Mouse (Mus musculus): Measurements from ENCODE around the gene Egln1. TPM values are rescaled to one million over a fixed set of nuclear protein-coding genes. Genes with fewer than 3 reads are reported as not detected.

Egln1 gene
- polyA plus RNA-seq, 1 experiment from 2014 or later = 18.4 TPM

DNA sequence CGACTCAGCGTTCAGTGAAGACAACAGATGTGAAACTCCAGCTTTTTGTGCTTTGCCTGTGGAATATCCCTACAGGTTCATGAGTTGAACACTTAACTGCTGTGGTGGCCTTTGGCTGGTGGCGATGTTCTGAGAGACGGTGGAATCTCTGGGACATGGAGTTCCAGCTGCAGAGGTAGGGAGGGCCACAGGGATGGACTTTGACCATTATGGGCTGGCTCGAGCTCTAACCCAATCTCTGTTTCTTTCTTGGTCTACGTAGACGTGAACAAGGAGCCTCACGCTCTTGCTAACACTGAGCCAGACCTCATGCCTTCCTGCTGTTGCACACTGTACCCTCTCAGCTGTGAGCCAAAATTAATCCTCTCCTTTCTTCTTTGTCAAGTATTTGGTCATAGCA, 15.8 kb upstream of the Egln1 start:
- Histone ChIP-seq H3K4me1 (replicated peaks) (peaks cover 11% of the 10 kb centered on the region), H3K4me2 (no peak overlapping the region), H3K9me3 (replicated peaks) (no peaks in the 10 kb centered on the region), H3K36me3 (no peaks in the 10 kb centered on the region), H3K27ac (no peak overlapping the region), H3K27me3 (no peaks in the 10 kb centered on the region), H3K9ac (no peak overlapping the region), H3K4me3 (no peak overlapping the region)
- WGBS = 90% methylated on average over 8 of the region's 8 CpGs
- no peak for ATAC-seq (replicated peaks; ENCODE audit: insufficient number of reproducible peaks, insufficient read depth, low FRiP score, low read depth)

DNA sequence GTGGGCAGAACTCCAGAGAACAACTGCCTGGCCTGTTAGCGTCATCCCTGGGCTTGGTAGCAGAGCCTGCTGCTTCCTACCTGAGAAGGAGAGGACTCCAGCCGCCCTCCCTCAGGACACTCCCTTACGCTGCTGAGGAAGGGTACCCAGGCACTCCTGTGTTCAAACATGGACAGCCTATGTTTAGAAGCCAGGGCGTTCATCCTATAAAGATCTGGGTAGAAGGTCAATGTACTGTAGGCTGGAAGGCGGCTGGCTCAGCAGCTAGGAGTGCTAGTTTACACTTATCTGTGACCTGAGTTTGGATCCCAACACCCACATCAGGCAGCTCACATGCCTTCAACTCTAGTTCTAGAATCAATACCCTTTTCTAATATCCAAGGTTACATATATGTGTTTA, 14.1 kb upstream of the Egln1 start:
- no peak overlapping the region for H3K4me2 ChIP-seq
- H3K4me3 ChIP-seq = no peak overlapping the region
- no peak overlapping the region for H3K9ac ChIP-seq
- no peak for ATAC-seq (replicated peaks; ENCODE audit: insufficient number of reproducible peaks, insufficient read depth, low FRiP score, low read depth)
- H3K9me3 ChIP-seq (replicated peaks) = no peaks in the 10 kb centered on the region
- 88% methylated on average over 5 of the region's 5 CpGs for WGBS
- H3K27me3 ChIP-seq = no peaks in the 10 kb centered on the region
- no peaks in the 10 kb centered on the region for H3K36me3 ChIP-seq
- peaks cover 26% of the 10 kb centered on the region for H3K4me1 ChIP-seq (replicated peaks)
- H3K27ac ChIP-seq = no peak overlapping the region

DNA sequence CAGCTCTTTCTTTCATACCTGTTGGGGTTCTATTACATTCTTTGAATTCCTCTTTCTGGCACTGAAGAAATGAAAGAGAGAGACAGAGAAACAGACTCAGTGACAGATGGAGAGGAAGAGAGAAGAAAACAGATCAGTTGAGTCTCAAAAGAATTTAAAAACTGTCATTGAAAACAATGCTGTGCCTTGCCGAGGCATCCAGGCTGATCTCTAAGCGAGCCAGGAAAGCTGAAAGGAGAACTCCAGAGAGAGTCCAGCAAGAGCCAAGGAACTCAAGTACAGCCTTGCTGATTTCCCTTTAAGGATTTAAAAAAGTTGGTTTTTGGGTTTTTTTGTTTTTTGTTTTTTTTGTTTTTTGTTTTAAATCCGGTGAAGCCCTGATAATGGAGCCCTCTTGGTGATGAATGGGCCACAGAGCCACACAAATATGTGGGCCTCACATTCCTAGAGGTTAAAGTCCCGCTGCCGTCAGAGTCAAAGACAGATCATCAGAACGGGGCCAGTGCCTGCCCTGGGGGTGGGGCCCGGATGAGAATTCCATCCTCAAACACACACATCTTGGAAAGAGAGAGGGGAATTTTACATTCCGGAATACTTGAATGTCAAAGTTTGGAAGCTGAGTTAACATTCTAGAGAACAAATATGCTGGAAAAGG, 11.2 kb upstream of the Egln1 start:
- no peak for ATAC-seq (replicated peaks; ENCODE audit: insufficient number of reproducible peaks, insufficient read depth, low FRiP score, low read depth)
- Histone ChIP-seq H3K4me1 (replicated peaks) (peaks cover 28% of the 10 kb centered on the region), H3K27ac (peak overlapping the region; percentile 48), H3K36me3 (no peaks in the 10 kb centered on the region), H3K27me3 (no peaks in the 10 kb centered on the region), H3K9ac (no peak overlapping the region), H3K9me3 (replicated peaks) (no peaks in the 10 kb centered on the region), H3K4me2 (no peak overlapping the region), H3K4me3 (no peak overlapping the region)
- WGBS = 19% methylated on average over 8 of the region's 8 CpGs

DNA sequence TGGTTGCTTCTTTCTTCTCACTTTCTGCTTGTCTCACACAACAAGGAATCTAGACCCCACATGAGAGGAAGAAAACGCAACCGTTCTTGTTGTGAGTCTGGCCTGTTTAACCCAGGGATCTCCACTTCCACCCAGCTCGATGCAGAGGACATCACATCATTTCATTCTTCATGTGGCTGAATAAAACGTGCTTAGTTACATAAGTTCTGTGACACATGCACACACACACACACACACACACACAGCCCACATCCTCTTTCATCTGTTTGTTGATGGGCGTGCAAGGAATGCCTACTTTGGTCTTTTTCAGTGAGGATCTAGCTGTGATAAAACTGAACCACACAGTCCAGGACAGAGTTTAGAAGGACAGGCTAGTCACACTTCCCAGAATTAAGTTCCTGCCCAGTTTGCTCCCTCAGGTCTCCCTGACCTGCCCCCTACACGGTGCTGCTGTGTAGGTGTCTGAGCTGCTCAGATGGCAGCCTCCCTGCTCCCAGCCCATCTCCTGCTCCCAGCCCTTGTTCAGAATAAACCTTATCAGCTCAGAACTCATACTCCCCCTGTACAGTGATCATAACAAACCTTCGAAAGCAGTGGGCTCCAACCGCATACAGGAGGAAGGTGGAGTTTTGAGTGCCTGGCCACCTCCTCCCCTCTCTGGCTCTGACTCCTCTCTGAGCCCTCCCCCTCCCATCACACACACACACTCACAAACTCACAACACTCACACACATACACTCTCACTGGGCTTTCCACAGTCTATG, 10.5 kb upstream of the Egln1 start:
- 0 out of 2 replicates have a peak overlapping the region, but pooled peaks have one; percentile 4 for H3K4me2 ChIP-seq
- H3K27ac ChIP-seq = peak overlapping the region; percentile 48
- 0 out of 2 replicates have a peak, but pooled peaks have one; percentile 22 for ATAC-seq (replicated peaks; ENCODE audit: insufficient number of reproducible peaks, insufficient read depth, low FRiP score, low read depth)
- WGBS = 45% methylated on average over 8 of the region's 8 CpGs
- H3K36me3 ChIP-seq = no peaks in the 10 kb centered on the region
- H3K9ac ChIP-seq = no peak overlapping the region
- H3K4me1 ChIP-seq (replicated peaks) = peaks cover 28% of the 10 kb centered on the region
- H3K4me3 ChIP-seq = no peak overlapping the region
- H3K9me3 ChIP-seq (replicated peaks) = no peaks in the 10 kb centered on the region
- no peaks in the 10 kb centered on the region for H3K27me3 ChIP-seq

DNA sequence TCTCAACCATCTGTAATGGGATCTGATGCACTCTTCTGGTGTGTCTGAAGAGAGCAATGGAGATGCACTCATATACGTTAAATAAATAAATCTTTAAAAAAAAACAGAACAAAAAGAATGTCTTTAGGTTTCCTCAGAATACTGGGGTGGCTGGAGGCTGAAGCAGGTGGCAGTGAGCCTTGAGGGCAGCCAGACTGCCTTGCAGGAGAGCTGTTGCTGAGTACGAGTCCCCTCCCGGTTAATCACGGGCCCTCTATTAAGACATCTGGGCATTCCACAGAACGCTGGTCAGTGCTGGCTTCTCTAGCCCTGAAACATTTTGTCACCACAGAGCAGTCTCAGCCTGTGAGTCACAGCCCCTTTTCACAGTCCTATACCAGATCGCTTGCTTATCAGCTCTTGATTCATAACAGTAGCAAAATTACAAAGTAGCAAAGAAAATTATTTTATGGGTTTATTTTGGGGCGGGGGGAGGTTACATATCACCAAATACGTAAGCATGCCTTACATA, 5.5 kb upstream of the Egln1 start:
- 51% methylated on average over 8 of the region's 8 CpGs for WGBS

DNA sequence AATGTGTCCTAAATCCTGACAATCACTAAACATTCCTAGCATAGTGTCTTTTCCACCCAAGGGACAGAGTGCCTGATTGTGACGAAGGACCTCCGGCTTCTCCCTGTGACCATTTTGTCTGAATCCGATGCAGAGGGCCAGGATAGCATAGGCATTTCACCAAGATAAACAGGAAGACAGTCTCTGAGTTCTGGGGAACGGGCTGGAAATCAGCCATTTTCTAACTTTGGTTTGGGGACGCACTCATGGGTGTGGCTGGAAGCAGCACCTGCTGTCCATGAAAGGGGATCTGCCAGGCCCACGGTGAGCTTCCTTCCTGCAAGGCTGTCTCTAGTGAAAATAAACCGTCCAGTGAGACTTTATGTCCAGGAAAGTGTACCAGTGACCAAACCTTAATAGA, 4.1 kb upstream of the Egln1 start:
- Histone ChIP-seq H3K27me3 (no peaks in the 10 kb centered on the region), H3K27ac (0 out of 2 replicates have a peak overlapping the region, but pooled peaks have one; percentile 7), H3K4me3 (no peak overlapping the region), H3K9me3 (replicated peaks) (no peaks in the 10 kb centered on the region), H3K36me3 (no peaks in the 10 kb centered on the region), H3K4me1 (replicated peaks) (peaks cover 12% of the 10 kb centered on the region), H3K4me2 (no peak overlapping the region), H3K9ac (no peak overlapping the region)
- ATAC-seq (replicated peaks; ENCODE audit: insufficient number of reproducible peaks, insufficient read depth, low FRiP score, low read depth) = no peak
- WGBS = 61% methylated on average over 7 of the region's 7 CpGs

More for the DNA sequence above, 5.5 kb upstream of the Egln1 start:
- Histone ChIP-seq H3K9me3 (replicated peaks) (no peaks in the 10 kb centered on the region), H3K36me3 (no peaks in the 10 kb centered on the region), H3K27ac (no peak overlapping the region), H3K4me2 (no peak overlapping the region), H3K4me3 (no peak overlapping the region), H3K4me1 (replicated peaks) (peaks cover 24% of the 10 kb centered on the region), H3K27me3 (no peaks in the 10 kb centered on the region), H3K9ac (no peak overlapping the region)
- ATAC-seq (replicated peaks; ENCODE audit: insufficient number of reproducible peaks, insufficient read depth, low FRiP score, low read depth) = no peak

DNA sequence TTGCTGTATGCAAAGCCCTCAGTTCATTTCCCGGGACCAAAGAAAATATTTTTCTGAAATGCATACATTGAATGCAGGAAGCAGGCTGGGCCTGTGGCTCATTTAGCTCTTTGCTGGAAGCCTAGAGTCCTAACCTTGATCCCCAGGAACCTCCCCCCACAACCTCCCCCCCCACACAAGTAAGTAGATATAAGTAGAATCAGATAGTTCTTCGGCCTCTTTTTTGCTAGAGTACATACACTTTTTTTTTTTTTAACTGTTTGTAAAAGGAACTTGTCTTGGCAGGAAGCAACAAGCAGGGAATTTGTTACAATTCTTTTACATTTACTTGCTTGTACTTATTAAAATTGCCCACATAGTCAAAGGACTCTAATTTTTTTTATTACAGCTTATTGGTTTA, 1.7 kb upstream of the Egln1 start:
- peak overlapping the region; percentile 98; the same call in 1 of the 2 replicates for H3K27ac ChIP-seq
- 54% methylated on average over 2 of the region's 2 CpGs for WGBS
- no peak overlapping the region for H3K9ac ChIP-seq
- H3K4me3 ChIP-seq = peak overlapping the region; percentile 91
- H3K4me2 ChIP-seq = peak overlapping the region; percentile 66
- H3K9me3 ChIP-seq (replicated peaks) = no peaks in the 10 kb centered on the region
- H3K36me3 ChIP-seq = no peaks in the 10 kb centered on the region
- H3K4me1 ChIP-seq (replicated peaks) = peaks cover 21% of the 10 kb centered on the region
- no peak for ATAC-seq (replicated peaks; ENCODE audit: insufficient number of reproducible peaks, insufficient read depth, low FRiP score, low read depth)
- no peaks in the 10 kb centered on the region for H3K27me3 ChIP-seq

DNA sequence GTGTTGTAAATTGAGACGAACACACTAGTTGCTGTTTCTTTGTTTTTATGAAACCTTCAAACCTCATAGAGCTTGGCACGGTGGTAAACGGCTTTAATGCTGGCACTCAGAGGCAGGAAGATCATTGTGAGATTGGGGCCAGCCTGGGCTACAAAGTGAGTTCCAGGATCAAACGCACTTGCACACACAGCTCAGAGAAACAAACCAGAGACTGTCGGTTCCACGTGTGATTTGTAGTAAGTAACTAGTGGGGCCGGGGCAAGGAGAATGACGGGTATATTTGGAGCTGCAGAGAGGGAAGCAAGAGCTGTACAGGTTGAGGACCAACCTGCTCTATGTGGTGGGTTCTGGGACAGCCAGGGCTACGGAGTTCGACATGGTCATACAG, 939 bp upstream of the Egln1 start:
- Histone ChIP-seq H3K27me3 (no peaks in the 10 kb centered on the region), H3K4me3 (peak overlapping the region; percentile 91), H3K4me1 (replicated peaks) (peaks cover 29% of the 10 kb centered on the region), H3K9ac (peak overlapping the region; percentile 97), H3K9me3 (replicated peaks) (no peaks in the 10 kb centered on the region), H3K36me3 (no peaks in the 10 kb centered on the region), H3K27ac (peak overlapping the region; percentile 98), H3K4me2 (peak overlapping the region; percentile 66)
- ATAC-seq (replicated peaks; ENCODE audit: insufficient number of reproducible peaks, insufficient read depth, low FRiP score, low read depth) = no peak
- 22% methylated on average over 10 of the region's 10 CpGs for WGBS

DNA sequence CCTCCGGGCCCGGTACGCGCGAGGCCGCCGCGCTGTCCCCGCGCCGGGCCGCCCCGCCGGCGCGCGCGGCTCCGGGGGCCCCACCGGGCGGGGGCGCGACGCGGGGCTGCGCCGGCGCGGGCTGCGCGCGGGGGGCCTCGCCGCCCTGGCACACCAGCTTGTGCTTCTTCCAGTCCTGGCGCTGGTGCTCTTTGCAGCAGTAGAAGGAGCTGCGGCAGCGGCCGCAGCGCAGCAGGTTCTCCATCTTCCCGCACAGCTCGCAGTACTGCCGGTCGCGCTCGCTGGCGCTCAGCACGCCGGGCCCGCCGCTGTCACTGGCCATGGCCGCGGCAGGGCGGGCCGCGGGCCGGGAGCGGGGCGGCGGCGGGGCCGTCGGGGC, 402 bp downstream of the Egln1 start:
- Histone ChIP-seq H3K36me3 (no peaks in the 10 kb centered on the region), H3K4me3 (peak overlapping the region; percentile 91), H3K4me1 (replicated peaks) (peaks cover 38% of the 10 kb centered on the region), H3K27me3 (no peaks in the 10 kb centered on the region), H3K4me2 (peak overlapping the region; percentile 66), H3K9ac (peak overlapping the region; percentile 97), H3K9me3 (replicated peaks) (no peaks in the 10 kb centered on the region), H3K27ac (peak overlapping the region; percentile 98)
- ATAC-seq (replicated peaks; ENCODE audit: insufficient number of reproducible peaks, insufficient read depth, low FRiP score, low read depth) = peak; percentile 29; the same call in 1 of the 2 replicates
- 0% methylated on average over 18 of the region's 62 CpGs for WGBS

DNA sequence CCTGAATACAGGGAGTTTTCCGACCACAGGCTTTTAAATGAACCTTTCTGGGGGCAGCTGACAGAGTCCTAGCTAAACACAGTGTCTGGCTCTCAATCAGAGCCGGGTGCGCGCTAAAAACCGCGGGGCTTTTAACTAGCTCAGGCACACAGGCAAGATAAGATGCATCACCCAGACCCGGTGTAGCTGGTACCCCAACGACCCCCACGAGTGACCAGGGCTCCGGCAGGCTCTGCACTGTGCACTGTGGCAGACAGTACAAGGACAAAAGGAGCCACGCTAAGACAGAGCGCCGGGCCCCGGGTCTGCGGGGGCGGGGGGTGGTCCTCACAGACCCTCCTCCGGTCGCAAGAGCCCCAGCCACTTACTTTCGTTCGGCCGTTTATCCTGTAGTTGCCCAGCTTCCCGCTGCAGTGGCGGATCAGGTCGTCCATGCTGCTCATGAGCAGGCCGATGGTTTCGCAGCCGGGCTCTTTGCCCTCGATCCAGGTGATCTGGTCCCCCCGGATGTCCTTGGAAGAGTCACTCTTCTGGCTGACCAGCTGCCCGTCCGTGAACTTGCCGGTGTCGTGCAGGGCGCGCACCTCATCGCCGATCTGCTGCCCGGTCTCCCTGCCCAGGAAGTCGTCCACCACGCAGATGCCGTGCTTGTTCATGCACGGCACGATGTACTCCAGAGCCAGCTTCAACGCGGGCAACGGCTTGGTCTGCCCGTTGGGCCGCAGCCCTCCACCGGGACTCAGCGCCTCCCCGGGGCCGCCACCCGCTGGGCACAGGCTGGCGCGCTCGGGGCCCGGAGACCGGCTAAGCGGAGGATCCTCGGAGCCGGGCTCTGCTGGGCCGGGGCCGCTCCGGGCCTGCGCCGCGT, 1.0 kb downstream of the Egln1 start:
- Histone ChIP-seq H3K36me3 (no peaks in the 10 kb centered on the region), H3K9ac (peak overlapping the region; percentile 97)

DNA sequence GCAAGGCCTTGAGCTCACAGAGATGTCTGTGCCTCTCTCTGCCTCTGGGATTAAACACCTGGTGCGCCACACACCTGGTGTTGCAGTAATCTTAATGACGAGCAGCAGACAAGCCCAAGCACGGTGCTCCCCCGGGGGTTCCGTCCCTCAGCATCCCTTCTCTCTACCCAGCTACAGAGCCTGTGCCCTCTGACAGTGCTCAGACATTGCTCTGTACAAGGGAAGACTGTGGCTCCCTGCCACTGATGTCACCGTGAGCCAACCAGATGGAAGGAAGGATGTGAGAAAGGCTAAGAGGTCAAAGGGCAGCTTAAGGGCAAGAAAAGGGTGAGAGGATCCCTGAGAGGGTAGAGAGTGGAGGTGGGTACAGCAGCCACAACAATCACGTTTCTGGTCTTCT, 4.7 kb downstream of the Egln1 start:
- no peak overlapping the region for H3K4me2 ChIP-seq
- 74% methylated on average over 7 of the region's 7 CpGs for WGBS
- H3K27me3 ChIP-seq = no peaks in the 10 kb centered on the region
- H3K4me3 ChIP-seq = no peak overlapping the region
- no peak overlapping the region for H3K27ac ChIP-seq
- ATAC-seq (replicated peaks; ENCODE audit: insufficient number of reproducible peaks, insufficient read depth, low FRiP score, low read depth) = no peak
- H3K9ac ChIP-seq = no peak overlapping the region
- no peaks in the 10 kb centered on the region for H3K9me3 ChIP-seq (replicated peaks)
- 0 out of 2 replicates have a peak, but pooled peaks cover 3% of the 10 kb centered on the region for H3K36me3 ChIP-seq
- peaks cover 52% of the 10 kb centered on the region for H3K4me1 ChIP-seq (replicated peaks)

More for the DNA sequence above, 1.0 kb downstream of the Egln1 start:
- H3K27ac ChIP-seq = peak overlapping the region; percentile 98
- peaks cover 44% of the 10 kb centered on the region for H3K4me1 ChIP-seq (replicated peaks)
- peak overlapping the region; percentile 91 for H3K4me3 ChIP-seq
- WGBS = under 1% methylated on average over 64 of the region's 67 CpGs
- peak; percentile 21 for ATAC-seq (replicated peaks; ENCODE audit: insufficient number of reproducible peaks, insufficient read depth, low FRiP score, low read depth)
- H3K4me2 ChIP-seq = peak overlapping the region; percentile 66
- no peaks in the 10 kb centered on the region for H3K9me3 ChIP-seq (replicated peaks)
- no peaks in the 10 kb centered on the region for H3K27me3 ChIP-seq
